Mouse (Mus musculus): ENCODE measurements around the gene Dmbt1.

DNA sequence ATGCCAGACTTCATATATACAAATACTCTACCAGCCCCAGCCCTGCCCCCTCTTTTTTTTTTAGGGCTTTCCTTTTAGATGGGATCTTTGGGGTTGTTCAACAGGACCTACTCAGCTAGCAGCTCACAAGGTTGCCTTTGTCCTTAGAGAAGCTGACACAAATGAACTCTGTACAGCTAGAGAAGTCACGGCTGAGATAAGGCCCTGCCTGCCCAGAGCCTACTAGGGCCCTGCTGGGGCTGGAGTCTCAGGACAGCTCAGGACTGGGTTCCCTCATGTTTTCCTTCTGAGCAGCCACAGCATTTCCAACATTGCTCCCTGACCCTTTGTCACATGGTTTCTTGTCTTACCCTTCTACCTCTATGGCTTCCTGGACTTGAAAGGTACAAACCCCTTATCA, 4.3 kb upstream of the Dmbt1 start:
- TF ChIP-seq TCF12 (IDR thresholded peaks at IDR 0.05; ENCODE audit: low read depth, low read length) (no peak), CTCF (conservative IDR thresholded peaks at IDR 0.05 in 1 of 2, IDR thresholded peaks at IDR 0.05 in 1 of 2; ENCODE audit: low read depth in 2 of 2, low read length in 2 of 2) (no peak), USF2 (conservative IDR thresholded peaks at IDR 0.05; ENCODE audit: low read depth, low read length) (no peak), RAD21 (IDR thresholded peaks at IDR 0.05; ENCODE audit: low read depth, low read length) (no peak), MAZ (IDR thresholded peaks at IDR 0.05; ENCODE audit: low read depth, low read length) (no peak), SIN3A (IDR thresholded peaks at IDR 0.05; ENCODE audit: low read length) (no peak), POLR2A (IDR thresholded peaks at IDR 0.05; ENCODE audit: low read depth, low read length) (no peak), CHD1 (IDR thresholded peaks at IDR 0.05; ENCODE audit: low read depth, low read length) (no peak), EP300 (IDR thresholded peaks at IDR 0.05; ENCODE audit: low read length) (no peak)
